Mouse (Mus musculus): Measurements from ENCODE around the gene Tenm3. TPM values are rescaled to one million over a fixed set of nuclear protein-coding genes. Genes with fewer than 3 reads are reported as not detected.

The Tenm3 gene
- total RNA-seq, 2 experiments from 2014 or later = 61.8 to 76.5 TPM

DNA sequence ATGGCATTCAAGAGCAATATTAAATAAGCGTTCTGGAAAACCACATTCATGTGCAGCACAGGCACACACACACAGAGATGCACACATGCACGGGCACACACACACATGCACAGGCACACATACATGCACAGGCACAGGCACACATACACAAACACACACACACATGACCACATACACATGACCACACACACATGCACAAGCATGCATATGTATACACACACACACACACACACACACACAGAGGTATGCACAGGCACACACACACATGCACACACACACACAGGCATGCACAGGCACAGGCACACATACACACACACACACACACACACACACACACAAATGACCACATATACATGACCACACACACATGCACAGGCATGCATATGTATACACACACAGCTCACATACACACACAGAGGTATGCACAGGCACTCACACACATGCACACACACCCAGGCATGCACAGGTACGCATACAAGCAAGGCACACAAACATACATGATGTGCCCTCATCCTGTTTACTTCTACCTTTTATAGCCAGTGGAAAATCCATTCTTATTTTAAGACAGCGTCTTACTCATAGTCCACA, 321.1 kb downstream of the Tenm3 start:
- no peak for DNase-seq (ENCODE audit: extremely low spot score in 1 of 2, low spot score in 2 of 2)
- intact Hi-C loops (cut with DNase I) = loop anchor here (10.0 kb wide), 1 partner anchor 428 kb away; the partner anchor contains the start of gene Dctd
- no peak for TF ChIP-seq CTCF (IDR thresholded peaks at IDR 0.05)
- no peak overlapping the region for H3K4me3 ChIP-seq
- H3K27ac ChIP-seq = no peak overlapping the region

DNA sequence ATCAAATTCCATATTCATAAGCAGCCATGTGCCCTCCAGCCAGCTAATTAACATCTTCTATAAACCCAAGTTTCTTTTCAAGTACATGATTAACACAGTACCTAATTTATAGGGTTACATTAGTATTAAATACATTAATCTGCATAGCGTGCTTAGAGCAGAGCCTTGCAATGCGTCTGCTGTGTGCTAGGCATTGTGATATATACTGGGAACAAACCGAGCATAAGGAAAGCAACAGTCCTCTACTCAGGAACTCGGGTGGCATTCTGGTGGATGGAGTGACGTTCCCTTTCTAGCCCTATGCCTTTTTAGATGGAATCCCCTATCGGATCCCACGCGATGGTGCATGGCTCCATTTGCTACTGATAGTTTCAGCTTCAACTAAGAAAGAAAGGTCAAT, 321.7 kb downstream of the Tenm3 start:
- no peak overlapping the region for H3K4me3 ChIP-seq
- no peak for DNase-seq (ENCODE audit: extremely low spot score in 1 of 2, low spot score in 2 of 2)
- intact Hi-C loops (cut with DNase I) = loop anchor here (10.0 kb wide), 1 partner anchor 427 kb away; the partner anchor contains the start of gene Dctd
- TF ChIP-seq CTCF (IDR thresholded peaks at IDR 0.05) = no peak; the same call in 1 of the 2 replicates
- H3K27ac ChIP-seq = no peak overlapping the region

DNA sequence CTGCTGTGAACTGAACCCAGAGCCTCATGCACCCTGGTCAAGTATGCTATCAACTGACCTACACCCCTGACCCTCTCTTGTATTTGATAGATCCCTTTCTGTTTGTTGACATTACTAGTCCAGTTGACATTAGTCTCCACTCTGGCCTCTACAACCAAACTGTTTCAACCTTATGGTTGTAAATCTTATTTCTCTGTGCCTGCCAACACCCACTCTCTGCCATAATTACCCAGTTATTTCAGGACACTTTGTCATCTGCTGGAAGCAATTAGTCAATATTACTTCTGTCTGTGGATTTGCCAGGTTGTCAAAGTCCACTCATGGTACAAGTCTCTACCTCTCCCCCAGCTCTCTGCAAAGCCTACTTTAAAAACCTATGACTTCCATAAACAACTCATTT, 326.3 kb downstream of the Tenm3 start:
- intact Hi-C loops (cut with DNase I) = no loop called here
- H3K27ac ChIP-seq = no peak overlapping the region
- no peak for TF ChIP-seq CTCF (IDR thresholded peaks at IDR 0.05)

DNA sequence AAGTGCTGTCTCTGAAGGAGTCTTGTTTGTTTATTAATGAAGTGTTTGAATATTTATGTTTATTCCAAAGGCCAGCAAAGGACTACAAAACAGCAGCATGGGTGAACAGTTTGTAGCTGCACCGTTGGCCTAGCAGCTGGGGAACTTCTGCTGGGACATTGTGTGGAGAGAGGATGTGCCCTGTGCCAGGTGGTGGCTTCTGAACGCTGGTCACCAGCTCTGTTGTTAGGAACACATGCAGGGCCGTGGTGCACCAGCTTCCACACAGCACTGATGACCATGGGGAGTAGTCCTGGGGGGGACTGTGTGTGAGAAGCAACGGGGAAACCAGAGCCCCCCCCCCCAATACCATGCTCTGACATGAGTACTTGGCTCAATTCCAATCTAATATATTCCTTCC, 329.5 kb downstream of the Tenm3 start:
- intact Hi-C loops (cut with DNase I) = loop anchor here (5.0 kb wide), 2 partner anchors 38 to 202 kb away; no protein-coding TSS in a partner anchor

More for the DNA sequence above, 326.3 kb downstream of the Tenm3 start:
- H3K4me3 ChIP-seq = no peak overlapping the region
- DNase-seq (ENCODE audit: extremely low spot score in 1 of 2, low spot score in 2 of 2) = no peak

DNA sequence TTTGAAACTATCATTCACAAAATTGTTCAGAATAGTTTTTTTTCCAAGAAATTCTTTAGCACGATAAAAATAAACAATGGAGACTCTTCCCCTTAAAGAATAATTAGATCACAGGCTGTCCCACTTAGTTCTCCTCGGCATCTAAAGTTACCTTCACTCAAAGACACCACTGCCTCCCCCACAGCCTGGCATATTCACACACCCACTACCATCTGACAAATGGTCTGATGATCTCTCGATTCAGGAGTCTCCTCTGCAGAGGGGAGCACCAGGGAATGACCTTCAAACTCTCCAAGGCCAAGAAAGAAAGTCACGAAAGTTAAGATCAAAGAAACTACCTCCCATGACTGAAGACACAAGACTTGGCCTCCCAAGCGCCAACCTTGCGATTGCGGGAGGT, 329.9 kb downstream of the Tenm3 start:
- DNase-seq (ENCODE audit: extremely low spot score in 1 of 2, low spot score in 2 of 2) = peak in 1 of 2 experiments; percentile 7
- Histone ChIP-seq H3K4me3 (no peak overlapping the region), H3K27ac (no peak overlapping the region)
- intact Hi-C loops (cut with DNase I) = loop anchor here (5.0 kb wide), 2 partner anchors 38 to 202 kb away; no protein-coding TSS in a partner anchor
- TF ChIP-seq CTCF (IDR thresholded peaks at IDR 0.05) = no peak

More for the DNA sequence above, 329.5 kb downstream of the Tenm3 start:
- Histone ChIP-seq H3K4me3 (no peak overlapping the region), H3K27ac (no peak overlapping the region)
- DNase-seq (ENCODE audit: extremely low spot score in 1 of 2, low spot score in 2 of 2) = peak in 1 of 2 experiments; percentile 8
- TF ChIP-seq CTCF (IDR thresholded peaks at IDR 0.05) = no peak

DNA sequence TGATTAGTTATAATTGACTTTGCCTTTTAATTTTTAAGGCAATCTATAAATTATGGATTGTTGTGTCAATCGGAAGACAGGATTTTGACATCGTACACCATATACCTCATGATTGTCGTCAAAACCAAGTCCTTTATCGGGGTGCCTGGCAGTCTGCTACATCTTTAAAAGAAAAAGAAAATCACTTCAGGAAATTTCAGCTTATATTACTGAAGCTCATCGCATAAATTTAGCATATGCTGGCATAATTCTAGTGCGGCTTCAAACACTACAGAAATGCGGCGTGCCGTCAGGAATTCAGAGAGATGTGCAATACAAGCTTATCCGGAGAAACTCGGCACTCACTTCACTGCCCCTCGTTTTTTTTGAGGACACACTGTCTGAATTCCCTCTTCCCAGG, 332.2 kb downstream of the Tenm3 start:
- Histone ChIP-seq H3K4me3 (peak overlapping the region; percentile 47), H3K27ac (peak overlapping the region; percentile 76)
- intact Hi-C loops (cut with DNase I) = loop anchor here (5.0 kb wide), 2 partner anchors 41 to 199 kb away; no protein-coding TSS in a partner anchor
- DNase-seq (ENCODE audit: extremely low spot score in 1 of 2, low spot score in 2 of 2) = no peak
- TF ChIP-seq CTCF (IDR thresholded peaks at IDR 0.05) = no peak

DNA sequence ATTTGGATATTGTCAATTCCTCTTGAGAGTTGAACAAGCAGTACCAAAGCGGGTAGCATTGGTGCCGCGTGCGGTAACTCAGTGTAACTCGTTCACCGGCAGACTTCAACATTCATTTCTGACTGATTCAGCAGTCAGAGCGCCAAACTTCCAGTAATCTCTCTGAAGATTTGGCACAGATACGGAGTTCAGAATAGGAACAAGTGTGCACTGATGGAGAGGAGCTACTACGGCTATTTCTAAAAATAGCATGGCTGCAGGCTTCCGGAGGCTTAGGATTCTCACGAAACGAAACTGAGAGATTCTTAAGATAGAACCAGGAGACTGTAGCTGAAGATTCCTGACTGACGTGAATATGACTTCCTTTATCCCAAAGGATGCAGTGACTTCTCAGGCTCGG, 332.6 kb downstream of the Tenm3 start:
- Histone ChIP-seq H3K27ac (peak overlapping the region; percentile 76), H3K4me3 (peak overlapping the region; percentile 47)
- intact Hi-C loops (cut with DNase I) = loop anchor here (5.0 kb wide), 2 partner anchors 41 to 199 kb away; no protein-coding TSS in a partner anchor
- TF ChIP-seq CTCF (IDR thresholded peaks at IDR 0.05) = no peak; the same call in 1 of the 2 replicates
- peak in 1 of 2 experiments; percentile 38 for DNase-seq (ENCODE audit: extremely low spot score in 1 of 2, low spot score in 2 of 2)

DNA sequence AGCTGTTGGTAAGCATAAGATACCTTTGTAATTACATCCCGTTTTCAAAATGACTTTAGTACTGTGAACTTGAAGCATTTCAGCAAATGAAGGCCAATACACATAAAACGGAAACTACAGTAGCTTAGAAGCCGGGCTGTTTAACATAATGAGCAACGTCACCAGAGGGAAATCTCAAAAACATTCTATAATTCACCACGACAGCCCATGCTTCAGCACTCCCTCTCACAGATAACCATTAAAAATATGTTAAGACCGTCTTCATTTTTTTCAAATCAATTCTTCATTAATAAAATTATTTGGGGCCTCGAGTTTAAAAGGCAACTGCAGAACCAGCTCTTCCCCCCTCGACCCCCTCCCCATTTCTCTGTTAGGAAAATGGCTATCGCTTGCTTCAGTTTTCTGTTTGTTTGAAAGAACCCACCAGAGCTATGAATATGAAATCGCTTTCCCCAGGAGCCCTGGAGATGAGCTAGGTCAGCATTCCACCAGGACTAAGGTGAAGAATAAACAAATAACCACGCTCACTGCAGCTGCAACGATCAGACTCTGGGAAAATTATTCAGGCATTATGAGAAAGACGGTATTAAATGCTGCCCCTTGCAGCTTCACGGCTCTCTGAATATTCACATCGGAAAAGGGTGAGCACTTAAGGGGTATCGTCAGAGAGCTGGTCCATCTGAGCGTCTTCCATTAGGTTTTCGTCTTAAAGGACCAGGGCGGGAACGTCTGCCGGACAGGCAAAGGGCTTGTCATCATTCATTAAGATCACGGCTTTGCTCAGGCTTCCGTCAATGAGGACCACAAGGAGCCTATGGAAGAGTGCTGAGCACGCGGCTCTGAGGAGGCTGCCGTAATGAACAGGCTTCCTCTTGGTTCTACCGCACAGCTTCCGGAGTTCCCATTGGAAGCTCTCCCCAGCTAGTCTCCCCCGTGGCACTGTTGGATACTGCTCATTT, 334.8 kb downstream of the Tenm3 start:
- Histone ChIP-seq H3K27ac (peak overlapping the region; percentile 20; the same call in 1 of the 2 replicates), H3K4me3 (peak overlapping the region; percentile 41)
- intact Hi-C loops (cut with DNase I) = loop anchor here (5.0 kb wide), 1 partner anchor 132 kb away; no protein-coding TSS in a partner anchor
- TF ChIP-seq CTCF (IDR thresholded peaks at IDR 0.05) = no peak
- DNase-seq (ENCODE audit: extremely low spot score in 1 of 2, low spot score in 2 of 2) = no peak

DNA sequence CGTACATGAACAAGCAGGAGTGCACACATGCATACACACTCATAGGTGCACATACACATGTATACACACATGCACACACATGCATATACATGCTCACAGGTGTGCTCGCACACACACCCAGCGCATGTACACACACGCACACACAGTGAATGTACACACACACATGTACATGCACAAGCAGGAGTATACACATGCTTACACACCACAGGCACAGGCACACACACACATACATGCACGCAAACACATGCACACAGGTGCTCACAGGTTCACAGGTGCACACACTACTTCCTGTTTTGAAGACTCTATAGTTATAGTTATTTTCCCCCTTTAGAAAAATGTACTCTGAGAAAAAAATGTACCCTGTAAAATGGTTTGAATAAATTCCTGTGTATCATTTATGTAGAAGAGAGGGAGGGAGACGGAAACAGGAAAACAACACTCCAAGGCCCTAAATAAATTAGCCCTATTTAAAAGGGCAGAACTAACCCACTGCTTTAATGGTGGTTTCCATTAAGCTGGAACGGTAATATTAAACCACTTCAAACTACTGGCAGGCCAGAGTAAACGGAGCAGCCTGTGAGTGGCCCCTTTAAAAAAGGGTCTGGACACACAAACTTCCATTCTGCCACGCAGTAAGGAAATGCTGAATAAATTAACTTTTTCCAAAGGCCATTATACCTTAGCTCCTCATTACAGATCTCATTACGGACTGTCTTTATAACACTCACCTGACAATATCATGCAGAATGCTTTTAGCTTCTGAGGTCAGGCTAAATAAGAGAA, 335.8 kb downstream of the Tenm3 start:
- no peak for TF ChIP-seq CTCF (IDR thresholded peaks at IDR 0.05)
- intact Hi-C loops (cut with DNase I) = loop anchor here (5.0 kb wide), 1 partner anchor 131 kb away; no protein-coding TSS in a partner anchor

DNA sequence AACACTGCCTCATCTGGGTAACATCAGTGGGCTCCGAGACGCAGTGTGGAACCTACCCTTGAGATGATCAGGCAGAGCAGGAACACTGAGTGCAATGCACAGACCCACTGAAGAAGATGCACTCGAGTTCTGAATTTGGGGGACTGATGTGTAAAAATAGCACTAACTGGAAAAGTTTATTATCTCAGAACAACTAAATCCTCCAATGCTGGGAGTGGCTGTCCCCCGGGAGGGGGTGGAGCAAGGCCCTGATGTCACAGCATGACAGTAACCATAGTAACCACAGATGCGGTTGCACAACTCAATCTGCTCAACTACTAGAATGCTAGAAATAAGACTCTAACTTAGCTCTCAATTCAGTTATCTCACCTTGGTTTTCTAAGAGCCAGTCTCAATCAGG, 351.3 kb downstream of the Tenm3 start:
- intact Hi-C loops (cut with DNase I) = no loop called here
- TF ChIP-seq CTCF (IDR thresholded peaks at IDR 0.05) = no peak
- no peak for DNase-seq (ENCODE audit: extremely low spot score in 1 of 2, low spot score in 2 of 2)
- Histone ChIP-seq H3K4me3 (no peak overlapping the region), H3K27ac (no peak overlapping the region)

More for the DNA sequence above, 335.8 kb downstream of the Tenm3 start:
- H3K27ac ChIP-seq = no peak overlapping the region
- no peak overlapping the region for H3K4me3 ChIP-seq
- DNase-seq (ENCODE audit: extremely low spot score in 1 of 2, low spot score in 2 of 2) = no peak

DNA sequence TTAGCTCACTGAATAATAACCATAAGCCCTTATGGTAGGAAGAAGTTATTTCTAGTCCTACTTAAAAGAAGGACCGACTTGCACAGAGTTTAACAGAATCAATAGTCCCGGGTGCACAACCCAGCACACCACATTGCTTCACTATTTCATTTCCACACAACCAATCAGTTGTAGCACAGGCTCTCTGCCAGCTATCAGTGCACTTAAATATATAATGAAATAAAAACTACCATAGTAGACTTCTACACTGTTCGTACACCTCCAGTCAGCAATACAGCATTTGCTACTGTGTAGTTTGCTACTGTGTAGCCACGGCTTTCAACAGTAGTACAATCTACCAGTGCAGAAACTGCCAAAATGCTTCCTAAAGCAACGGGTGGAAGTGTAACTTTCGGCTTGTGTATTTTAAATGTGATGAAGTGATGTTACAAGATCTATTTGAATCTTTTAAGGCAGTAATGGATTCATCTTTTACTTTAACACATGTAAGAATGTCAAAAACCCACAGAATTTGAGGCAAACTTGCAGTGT, 353.1 kb downstream of the Tenm3 start:
- intact Hi-C loops (cut with DNase I) = no loop called here
- Histone ChIP-seq H3K27ac (no peak overlapping the region), H3K4me3 (no peak overlapping the region)
- no peak for DNase-seq (ENCODE audit: extremely low spot score in 1 of 2, low spot score in 2 of 2)
- no peak for TF ChIP-seq CTCF (IDR thresholded peaks at IDR 0.05)

Data from left cerebral cortex, adult 2 months (tissue).